Mouse (Mus musculus) G1E (cell line): ENCODE measurements around the gene Alg11. TPM values are rescaled to one million over a fixed set of nuclear protein-coding genes. Genes with fewer than 3 reads are reported as not detected.

Source experiments
- ATAC-seq: 2 replicates; pipeline ENCODE4 v1.8.0; 2016; ENCODE audit warnings: mild to moderate bottlenecking; ENCODE audit not compliant: insufficient number of reproducible peaks, poor library complexity, low FRiP score, severe bottlenecking; ENCODE audit errors: extremely low read depth
- DNase-seq: peaks from one replicate; pipeline ENCODE4 v3.0.0; 2012; ENCODE audit warnings: low spot score
- H3K27me3 ChIP-seq: 2 replicates; pipeline ENCODE4 v1.6.1; 2012; ENCODE audit warnings: mild to moderate bottlenecking, low read length, inconsistent platforms; ENCODE audit not compliant: insufficient read depth
- H3K36me3 ChIP-seq: replicated peaks from 2 replicates; pipeline ENCODE3; 2012; ENCODE audit warnings: mild to moderate bottlenecking, inconsistent platforms
- H3K4me1 ChIP-seq: 2 replicates; pipeline ENCODE4 v1.6.1; 2012; ENCODE audit warnings: low read depth, low read length, inconsistent platforms, mixed read lengths; ENCODE audit not compliant: insufficient read depth
- H3K4me3 ChIP-seq: 2 replicates; pipeline ENCODE4 v1.5.1; 2012; ENCODE audit warnings: low read depth, mild to moderate bottlenecking, inconsistent platforms, low read length, moderate library complexity, mixed read lengths
- H3K9me3 ChIP-seq: replicated peaks from 2 replicates; pipeline ENCODE4 v1.6.1; 2012; ENCODE audit warnings: inconsistent platforms
- CTCF ChIP-seq: IDR thresholded peaks from 2 replicates; pipeline ENCODE4 v1.5.1; 2012; ENCODE audit warnings: low read depth, low read length, inconsistent platforms, mixed read lengths
- GATA1 ChIP-seq: IDR thresholded peaks from 2 replicates; pipeline ENCODE4 v1.6.1; 2012; ENCODE audit warnings: borderline replicate concordance, low read length, inconsistent platforms, mixed read lengths
- GATA2 ChIP-seq: IDR thresholded peaks from 2 replicates; pipeline ENCODE4 v1.6.1; 2012; ENCODE audit warnings: low read depth, low read length, inconsistent platforms, borderline replicate concordance
- POLR2AphosphoS5 ChIP-seq: IDR thresholded peaks from 2 replicates; pipeline ENCODE4 v1.6.1; 2012; ENCODE audit warnings: low read depth, low read length, inconsistent platforms; ENCODE audit not compliant: insufficient replicate concordance
- TAL1 ChIP-seq: conservative IDR thresholded peaks from 2 replicates; pipeline ENCODE4 v1.6.1; 2012; ENCODE audit warnings: low read depth, low read length, inconsistent platforms, mixed read lengths
- polyA plus RNA-seq: library from polyadenylated mRNA; stranded (reverse); fragments of >175 nt; gene quantifications from 2 replicates; pipeline ENCODE4 v1.2.3, GENCODE M21; 2012
- total RNA-seq, 2 experiments: library from RNA; stranded (forward) in 1 of 2; stranded (reverse) in 1 of 2; fragments of 200-1000 nt in 1 of 2; fragments of >200 nt in 1 of 2; fragmentation: Nextera tagmentation in 1 of 2; gene quantifications; 2 replicates each; pipeline ENCODE4 v1.2.3; 2014 to 2017

The Alg11 gene
- total and polyA plus RNA-seq, 3 experiments = 0.86 to 32.5 (median 24.4) TPM

DNA sequence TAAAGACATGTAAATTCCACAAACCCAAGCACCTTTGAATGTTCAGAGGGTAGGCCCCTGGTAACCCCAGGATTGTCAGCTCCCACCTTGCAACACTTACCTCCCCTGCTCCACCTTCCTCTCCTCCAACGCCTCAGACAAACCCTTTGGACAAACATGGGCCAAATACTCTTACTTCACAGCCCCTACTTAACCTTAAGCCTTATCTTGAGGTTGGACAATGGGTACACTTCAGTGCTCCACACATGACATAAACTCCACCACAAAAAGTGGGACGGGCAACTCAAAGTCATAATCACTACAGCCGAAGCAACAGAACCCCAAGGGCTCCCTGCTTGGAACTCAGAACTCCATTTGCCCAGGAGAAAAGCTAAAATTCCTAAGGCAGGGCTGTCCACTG is 29.5 kb upstream of the Alg11 start:
- Histone ChIP-seq H3K4me1 (peaks cover 4% of the 10 kb centered on the region; the same call in 1 of the 2 replicates), H3K36me3 (peaks cover 73% of the 10 kb centered on the region), H3K4me3 (no peak overlapping the region), H3K9me3 (no peaks in the 10 kb centered on the region), H3K27me3 (no peaks in the 10 kb centered on the region)
- no peak for DNase-seq
- ATAC-seq = no peak
- TF ChIP-seq TAL1 (no peak), GATA1 (no peak), POLR2AphosphoS5 (no peak), CTCF (no peak), GATA2 (no peak)

DNA sequence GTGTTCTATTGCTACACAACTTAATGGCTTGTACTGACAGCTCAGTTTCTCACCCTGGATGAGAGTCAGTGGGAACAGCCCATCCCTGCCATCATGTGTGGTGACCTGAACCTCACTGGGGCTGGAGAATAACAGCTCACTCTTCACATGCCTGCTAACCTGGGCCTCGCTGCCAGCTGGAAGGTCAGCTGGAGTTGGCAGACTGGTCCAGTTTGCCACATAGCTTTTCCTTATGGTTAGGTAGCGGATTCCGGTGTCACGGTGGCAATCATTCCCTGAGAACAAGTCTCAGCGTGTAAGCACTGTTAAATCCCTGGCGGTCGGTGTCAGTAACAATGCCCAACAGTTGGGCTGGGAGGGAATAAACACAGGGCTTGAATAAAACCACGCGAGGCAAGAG is 24.4 kb upstream of the Alg11 start:
- Histone ChIP-seq H3K27me3 (no peaks in the 10 kb centered on the region), H3K36me3 (peaks cover 77% of the 10 kb centered on the region), H3K4me1 (peaks cover 12% of the 10 kb centered on the region), H3K4me3 (no peak overlapping the region), H3K9me3 (no peaks in the 10 kb centered on the region)
- TF ChIP-seq GATA2 (no peak), TAL1 (no peak), CTCF (no peak), GATA1 (no peak), POLR2AphosphoS5 (no peak)
- ATAC-seq (no peak), DNase-seq (no peak)

DNA sequence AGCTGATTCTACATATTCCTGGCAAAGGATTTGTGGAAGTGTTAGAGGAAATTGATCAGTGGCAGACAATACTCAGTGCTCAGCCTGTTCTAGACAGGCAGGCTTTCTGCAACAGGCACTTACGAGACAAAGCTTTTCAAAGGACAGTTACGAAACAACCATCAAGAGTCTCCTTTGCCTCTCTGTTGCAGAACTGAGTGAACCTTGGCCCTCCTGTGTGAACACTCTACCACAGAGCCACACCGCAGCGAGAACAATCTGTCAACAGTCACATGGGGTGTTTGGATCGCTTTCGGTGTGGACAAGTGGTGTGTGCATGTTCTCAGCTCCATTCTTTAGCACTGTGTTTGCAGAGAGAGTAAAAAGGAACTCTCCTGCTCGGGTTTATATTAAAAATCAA is 23.5 kb upstream of the Alg11 start:
- H3K9me3 ChIP-seq = no peaks in the 10 kb centered on the region
- peaks cover 81% of the 10 kb centered on the region for H3K36me3 ChIP-seq
- no peaks in the 10 kb centered on the region for H3K27me3 ChIP-seq
- peaks cover 12% of the 10 kb centered on the region for H3K4me1 ChIP-seq
- no peak for ATAC-seq
- H3K4me3 ChIP-seq = no peak overlapping the region
- DNase-seq = no peak
- TF ChIP-seq TAL1 (no peak), GATA1 (no peak), CTCF (no peak), GATA2 (no peak), POLR2AphosphoS5 (no peak)

DNA sequence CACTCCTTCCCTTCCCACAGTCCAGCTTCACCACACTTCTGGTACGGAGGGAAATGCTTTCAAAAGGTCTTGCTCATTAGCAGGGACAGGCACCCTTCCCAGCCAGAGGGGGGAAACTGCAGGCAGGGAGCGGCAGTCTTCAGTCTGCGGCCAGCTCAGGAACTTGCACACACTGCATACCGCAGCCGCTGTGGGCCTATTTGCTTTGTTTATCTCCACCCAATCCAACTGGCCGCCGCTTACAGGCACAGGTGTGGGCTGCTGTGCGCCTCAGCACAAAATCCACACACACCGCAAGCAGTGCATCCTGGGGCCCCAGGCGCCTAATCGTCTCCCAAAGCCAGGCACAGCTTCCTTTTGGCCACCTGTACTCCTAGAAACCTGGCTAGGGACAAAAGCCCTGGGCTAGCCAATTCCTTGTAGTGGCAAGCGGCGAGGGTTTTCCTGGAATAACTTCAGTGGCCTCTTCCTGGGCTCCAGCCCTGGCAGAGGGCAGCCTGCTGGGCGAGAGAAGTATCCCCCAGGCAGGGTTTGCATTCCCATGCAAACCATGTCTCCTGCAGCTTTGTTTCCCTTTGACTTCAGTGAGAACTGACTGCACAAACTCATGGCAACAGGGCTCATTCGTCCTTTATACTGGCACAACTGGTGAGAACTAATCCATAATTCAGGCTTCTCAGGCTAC is 20.9 kb upstream of the Alg11 start:
- no peak for ATAC-seq
- Histone ChIP-seq H3K27me3 (no peaks in the 10 kb centered on the region), H3K4me1 (peaks cover 18% of the 10 kb centered on the region), H3K9me3 (no peaks in the 10 kb centered on the region), H3K4me3 (no peak overlapping the region), H3K36me3 (peaks cover 77% of the 10 kb centered on the region)
- TF ChIP-seq TAL1 (no peak), GATA2 (no peak), POLR2AphosphoS5 (no peak), CTCF (no peak), GATA1 (no peak)
- no peak for DNase-seq

DNA sequence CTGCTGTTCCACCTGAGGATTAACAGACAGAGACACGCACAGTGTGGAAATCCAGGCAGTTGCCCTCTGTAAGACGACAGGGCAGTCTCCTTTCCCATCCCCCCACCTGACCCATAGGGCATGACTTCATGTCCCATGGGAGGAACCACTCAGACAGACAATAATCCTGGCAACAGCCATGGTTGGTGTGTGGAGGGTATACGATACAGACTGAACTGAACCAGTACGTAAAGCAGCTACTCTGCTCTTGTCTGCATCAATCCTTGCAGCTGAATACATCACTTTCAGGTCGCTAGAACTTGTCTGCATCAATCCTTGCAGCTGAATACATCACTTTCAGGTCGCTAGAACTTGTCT is 20.4 kb upstream of the Alg11 start:
- DNase-seq = no peak
- ATAC-seq = no peak
- H3K4me3 ChIP-seq = no peak overlapping the region
- no peaks in the 10 kb centered on the region for H3K9me3 ChIP-seq
- H3K36me3 ChIP-seq = peaks cover 72% of the 10 kb centered on the region
- no peaks in the 10 kb centered on the region for H3K27me3 ChIP-seq
- peaks cover 17% of the 10 kb centered on the region for H3K4me1 ChIP-seq
- TF ChIP-seq CTCF (no peak), GATA1 (no peak), TAL1 (no peak), POLR2AphosphoS5 (no peak), GATA2 (no peak)

DNA sequence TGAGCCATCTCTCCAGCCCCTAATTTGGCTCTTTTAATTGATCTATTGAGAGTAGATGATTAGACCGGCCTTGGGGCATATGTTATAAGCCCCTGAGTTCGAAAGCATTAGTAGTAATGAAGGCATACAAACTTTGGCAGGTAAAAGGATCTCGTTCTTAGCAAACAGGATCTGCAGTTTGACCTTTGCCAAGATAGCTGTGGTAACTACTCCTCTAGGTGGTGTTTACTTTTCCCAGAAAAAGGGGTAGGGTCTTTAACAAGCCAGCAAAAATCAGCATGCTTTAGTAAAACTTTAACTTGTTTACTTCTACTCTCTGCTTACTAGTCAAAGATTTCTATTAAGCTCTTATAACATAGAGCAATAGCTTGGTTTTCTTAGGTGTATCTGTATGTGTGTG is 18.0 kb upstream of the Alg11 start:
- ATAC-seq = no peak
- Histone ChIP-seq H3K27me3 (no peaks in the 10 kb centered on the region), H3K36me3 (peaks cover 52% of the 10 kb centered on the region), H3K4me3 (no peak overlapping the region), H3K9me3 (no peaks in the 10 kb centered on the region), H3K4me1 (peaks cover 17% of the 10 kb centered on the region)
- DNase-seq = no peak
- TF ChIP-seq GATA2 (no peak), POLR2AphosphoS5 (no peak)

DNA sequence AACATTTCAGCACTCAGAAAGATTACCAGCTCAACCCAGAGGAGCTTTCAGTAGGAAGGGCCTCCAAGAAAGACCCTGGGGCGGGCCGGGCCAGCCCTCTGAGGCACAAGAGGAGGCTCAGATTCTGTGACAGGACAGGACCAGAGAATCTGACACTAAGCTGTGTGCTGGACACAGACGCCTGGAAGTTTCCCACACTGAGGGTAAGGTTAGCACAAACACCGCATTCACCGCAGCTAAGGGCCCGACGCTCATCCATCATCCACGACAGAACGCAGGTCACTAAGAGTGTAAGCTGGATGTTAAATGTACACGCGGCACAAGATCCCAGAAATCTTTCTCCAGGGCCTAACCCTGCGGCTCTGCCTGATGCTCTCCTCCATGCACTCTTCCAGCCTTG is 16.8 kb upstream of the Alg11 start:
- ATAC-seq (no peak), DNase-seq (no peak)
- Histone ChIP-seq H3K4me3 (no peak overlapping the region), H3K36me3 (peaks cover 49% of the 10 kb centered on the region), H3K27me3 (no peaks in the 10 kb centered on the region), H3K9me3 (no peaks in the 10 kb centered on the region), H3K4me1 (peaks cover 22% of the 10 kb centered on the region)
- no peak for TF ChIP-seq GATA2
- no peak for TF ChIP-seq TAL1
- no peak for TF ChIP-seq CTCF
- TF ChIP-seq GATA1 = no peak
- TF ChIP-seq POLR2AphosphoS5 = no peak
